Mouse (Mus musculus) kidney, embryonic 15.5 days (tissue): ENCODE results near the gene Car14. TPM values are rescaled to one million over a fixed set of nuclear protein-coding genes. Genes with fewer than 3 reads are reported as not detected.
"Not testable (repeated sequence)": the region's sequence is repeated elsewhere in the genome, so short reads cannot be mapped to it uniquely, and the experiment has no call there.

ENCODE experiments used
- ATAC-seq: fragments of 200-750 bp; cut with Nextera tagmentation; replicated peaks from 2 replicates; pipeline ENCODE4 v1.8.0; 2017; ENCODE audit warnings: moderate TSS enrichment; ENCODE audit not compliant: low FRiP score
- H3K27ac ChIP-seq: fragments of 300-500 bp; sonication (generic); 2 replicates; pipeline ENCODE4 v1.5.1; 2015; ENCODE audit warnings: mild to moderate bottlenecking, inconsistent platforms
- H3K27me3 ChIP-seq: fragments of 300-500 bp; sonication (generic); 2 replicates; pipeline ENCODE4 v1.6.1; 2015; ENCODE audit warnings: inconsistent platforms
- H3K36me3 ChIP-seq: fragments of 300-500 bp; sonication (generic); 2 replicates; pipeline ENCODE4 v1.6.1; 2015; ENCODE audit warnings: inconsistent platforms
- H3K4me1 ChIP-seq: fragments of 300-500 bp; sonication (generic); 2 replicates; pipeline ENCODE4 v1.6.1; 2015; ENCODE audit warnings: inconsistent platforms
- H3K4me2 ChIP-seq: fragments of 300-500 bp; sonication (generic); 2 replicates; pipeline ENCODE4 v1.6.1; 2015; ENCODE audit warnings: moderate library complexity, mild to moderate bottlenecking, inconsistent platforms
- H3K4me3 ChIP-seq: fragments of 300-500 bp; sonication (generic); replicated peaks from 2 replicates; pipeline ENCODE4 v1.5.1; 2015; ENCODE audit warnings: mild to moderate bottlenecking, inconsistent platforms
- H3K9ac ChIP-seq: fragments of 300-500 bp; sonication (generic); 2 replicates; pipeline ENCODE4 v1.6.1; 2015; ENCODE audit warnings: mild to moderate bottlenecking, inconsistent platforms
- H3K9me3 ChIP-seq: fragments of 300-500 bp; sonication (generic); replicated peaks from 2 replicates; pipeline ENCODE4 v1.6.1; 2016; ENCODE audit warnings: inconsistent platforms
- WGBS: fragments of 180-500 bp; shearing (Covaris S2); methylation state at CpG from one replicate; pipeline ENCODE4 v1.1.7; 2015; ENCODE audit warnings: mixed read lengths; 5-methylcytosine and 5-hydroxymethylcytosine counted together
- polyA plus RNA-seq: library from polyadenylated mRNA; unstranded; fragments of >200 nt; fragmentation: Nextera tagmentation; extraction: Ambion mirVana; gene quantifications from 2 replicates; pipeline ENCODE4 v1.2.1, GENCODE M21; 2015

Gene Car14
- polyA plus RNA-seq, 1 experiment from 2014 or later: 22.5 TPM

DNA sequence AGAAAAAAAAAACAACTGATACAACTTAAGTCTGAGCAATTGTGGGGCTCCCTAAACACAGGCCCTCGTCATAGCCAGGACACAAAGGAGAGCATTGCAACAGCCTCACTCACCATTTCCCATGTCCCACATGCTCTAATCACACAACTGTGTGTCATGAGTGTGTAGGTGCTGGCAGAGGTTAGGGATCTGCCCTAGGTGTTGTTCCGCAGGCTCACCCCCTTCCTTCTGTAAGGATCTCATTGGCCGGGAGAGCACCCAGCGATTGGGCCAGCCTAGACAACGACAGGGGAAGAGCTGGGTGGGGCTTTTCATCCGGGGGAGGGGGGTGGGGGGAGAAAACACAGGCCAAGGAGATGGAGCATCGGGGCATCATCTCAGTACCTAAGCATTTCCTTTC, 40.9 kb downstream of the Car14 start:
- Histone ChIP-seq H3K27ac (no peak overlapping the region), H3K27me3 (no peaks in the 10 kb centered on the region), H3K9me3 (no peaks in the 10 kb centered on the region), H3K9ac (no peak overlapping the region), H3K4me2 (no peak overlapping the region), H3K36me3 (peaks cover 58% of the 10 kb centered on the region), H3K4me3 (no peak overlapping the region), H3K4me1 (no peaks in the 10 kb centered on the region)
- 75% methylated on average over 7 of the region's 7 CpGs for WGBS
- no peak for ATAC-seq

DNA sequence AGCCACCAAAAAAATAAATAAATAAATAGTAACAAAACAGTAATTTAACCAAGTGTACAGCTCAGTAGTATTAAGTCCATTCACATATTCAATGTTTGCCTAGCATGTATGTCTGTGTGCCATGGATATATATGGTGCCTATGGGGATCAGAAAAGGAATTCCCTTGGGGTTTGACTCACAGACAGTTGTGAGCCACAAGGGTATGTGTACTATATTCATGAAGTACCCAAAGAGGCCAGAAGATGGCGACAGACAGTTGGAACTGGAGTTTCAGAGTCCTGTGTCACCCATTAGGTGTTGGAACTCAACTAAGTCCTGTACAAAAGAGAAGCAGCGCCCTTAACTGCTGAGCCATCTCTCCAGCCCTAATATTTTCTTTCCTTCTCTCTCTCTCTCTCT, 42.7 kb downstream of the Car14 start:
- no peak for ATAC-seq
- Histone ChIP-seq H3K4me2 (no peak overlapping the region), H3K4me1 (no peaks in the 10 kb centered on the region), H3K9ac (no peak overlapping the region), H3K36me3 (peaks cover 41% of the 10 kb centered on the region), H3K4me3 (no peak overlapping the region), H3K27me3 (no peaks in the 10 kb centered on the region), H3K9me3 (no peaks in the 10 kb centered on the region), H3K27ac (no peak overlapping the region)
- WGBS: 51% methylated on average over 2 of the region's 2 CpGs

DNA sequence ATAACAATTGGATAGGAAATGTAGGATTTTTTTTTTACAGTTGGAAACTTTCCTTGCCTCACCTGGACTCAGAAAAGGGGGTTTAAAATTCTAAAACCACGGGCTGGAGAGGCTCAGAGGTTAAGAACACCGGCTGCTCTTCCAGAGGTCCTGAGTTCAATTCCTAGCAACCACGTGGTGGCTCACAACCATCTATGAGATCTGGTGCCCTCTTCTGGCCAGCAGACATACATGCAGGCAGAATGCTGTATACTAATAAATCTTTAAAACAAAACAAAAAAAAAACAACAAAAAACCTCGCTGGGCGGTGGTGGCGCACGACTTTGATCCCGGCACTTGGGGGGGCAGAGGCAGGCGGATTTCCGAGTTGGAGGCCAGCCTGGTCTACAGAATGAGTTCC, 43.3 kb downstream of the Car14 start:
- no peak for ATAC-seq
- Histone ChIP-seq H3K9ac (no peak overlapping the region), H3K36me3 (peaks cover 35% of the 10 kb centered on the region), H3K27ac (no peak overlapping the region), H3K4me1 (peaks cover 4% of the 10 kb centered on the region; the same call in 1 of the 2 replicates), H3K4me3 (no peak overlapping the region), H3K4me2 (no peak overlapping the region), H3K27me3 (no peaks in the 10 kb centered on the region), H3K9me3 (no peaks in the 10 kb centered on the region)
- 74% methylated on average over 10 of the region's 10 CpGs for WGBS

DNA sequence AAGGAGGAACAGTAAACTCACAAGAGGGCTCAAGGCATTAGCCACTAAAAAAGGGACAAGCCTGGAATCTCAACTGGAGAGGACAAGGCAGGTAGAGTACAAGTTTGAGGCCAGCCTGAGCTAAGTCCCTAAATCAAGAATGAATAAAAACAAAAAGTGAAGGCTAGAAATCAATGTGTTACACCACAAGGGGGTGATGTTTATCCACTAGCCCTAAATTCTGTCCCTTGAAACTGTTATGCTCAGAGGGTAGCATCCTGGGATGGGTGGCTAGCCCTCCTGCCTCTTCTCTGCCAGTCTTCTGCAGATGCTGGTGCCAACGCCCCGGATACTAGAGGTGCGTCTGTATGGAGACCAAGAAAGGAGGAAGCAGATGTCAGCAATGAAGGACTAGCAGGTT, 44.2 kb downstream of the Car14 start:
- peaks cover 30% of the 10 kb centered on the region for H3K36me3 ChIP-seq
- no peaks in the 10 kb centered on the region for H3K27me3 ChIP-seq
- WGBS: 78% methylated on average over 3 of the region's 3 CpGs
- no peak overlapping the region for H3K4me2 ChIP-seq
- H3K4me3 ChIP-seq: no peak overlapping the region
- H3K9me3 ChIP-seq: no peaks in the 10 kb centered on the region
- peaks cover 6% of the 10 kb centered on the region; the same call in 1 of the 2 replicates for H3K4me1 ChIP-seq
- H3K9ac ChIP-seq: no peak overlapping the region
- H3K27ac ChIP-seq: no peak overlapping the region
- no peak for ATAC-seq

DNA sequence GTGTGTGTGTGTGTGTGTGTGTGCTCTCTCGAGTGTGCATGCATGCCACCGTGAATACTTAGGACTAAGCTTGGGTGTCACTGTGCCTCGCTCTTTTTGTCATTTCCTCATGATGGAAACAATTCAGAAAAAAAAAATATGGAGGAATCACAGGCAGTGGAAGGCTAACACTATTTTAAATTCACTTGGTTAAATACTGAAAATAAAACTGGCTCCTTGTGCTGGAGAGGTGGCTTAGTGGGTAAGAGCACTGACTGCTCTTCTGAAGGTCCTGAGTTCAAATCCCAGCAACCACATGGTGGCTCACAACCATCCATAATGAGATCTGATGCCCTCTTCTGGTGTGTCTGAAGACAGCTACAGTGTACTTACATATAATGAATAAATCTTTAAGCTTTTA, 46.2 kb downstream of the Car14 start:
- not testable (repeated sequence) for H3K4me3 ChIP-seq, H3K4me2 ChIP-seq, ATAC-seq, H3K27me3 ChIP-seq, H3K9me3 ChIP-seq, H3K27ac ChIP-seq, H3K9ac ChIP-seq
- 85% methylated on average over 3 of the region's 3 CpGs for WGBS
- peaks cover 20% of the 10 kb centered on the region for H3K36me3 ChIP-seq
- H3K4me1 ChIP-seq: peaks cover 14% of the 10 kb centered on the region

DNA sequence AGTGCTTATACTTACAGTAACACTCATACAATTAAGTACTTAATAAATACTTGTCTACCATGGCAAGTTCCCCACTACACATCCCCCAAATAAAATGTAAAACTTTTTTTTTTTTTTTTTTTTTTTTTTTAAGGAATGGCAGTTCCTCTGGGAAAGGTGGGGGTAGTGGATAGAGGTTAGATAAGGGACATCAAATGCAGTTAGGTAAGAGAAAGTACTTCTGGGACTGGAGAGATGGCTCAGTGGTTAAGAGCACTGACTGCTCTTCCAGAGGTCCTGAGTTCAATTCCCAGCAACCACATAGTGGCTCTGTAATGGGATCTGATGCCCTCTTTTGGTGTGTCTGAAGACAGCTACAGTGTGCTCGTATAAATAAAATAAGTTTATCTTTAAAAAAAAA, 47.4 kb downstream of the Car14 start:
- H3K4me3 ChIP-seq, H3K4me2 ChIP-seq, H3K9me3 ChIP-seq, H3K27me3 ChIP-seq, H3K27ac ChIP-seq, H3K9ac ChIP-seq, ATAC-seq: not testable (repeated sequence)
- WGBS: 84% methylated on average over 1 of the region's 1 CpGs
- peaks cover 25% of the 10 kb centered on the region for H3K36me3 ChIP-seq
- H3K4me1 ChIP-seq: peaks cover 14% of the 10 kb centered on the region

DNA sequence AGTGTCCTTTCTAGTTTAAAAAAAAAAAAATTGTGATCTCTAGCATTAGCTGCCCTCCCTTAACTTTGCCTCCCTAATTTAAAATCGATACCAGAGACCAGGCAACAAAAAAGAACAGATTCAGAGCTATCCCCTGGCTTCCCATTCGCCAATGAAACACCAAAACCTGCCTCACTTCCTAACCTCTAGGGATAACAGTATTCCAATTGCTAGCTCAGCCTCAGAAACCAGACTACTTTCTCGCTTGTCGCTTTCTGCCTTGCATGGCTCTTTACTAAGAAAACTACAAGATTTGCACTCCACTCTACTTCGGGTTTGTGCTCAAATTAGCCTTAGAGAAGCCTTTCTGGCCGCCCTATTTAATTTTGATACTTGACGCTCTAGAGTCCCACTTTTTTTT, 48.4 kb downstream of the Car14 start:
- Histone ChIP-seq H3K4me1 (peaks cover 14% of the 10 kb centered on the region), H3K9me3 (no peaks in the 10 kb centered on the region), H3K27me3 (no peaks in the 10 kb centered on the region), H3K4me2 (peak overlapping the region; percentile 64), H3K27ac (peak overlapping the region; percentile 88), H3K36me3 (peaks cover 28% of the 10 kb centered on the region), H3K9ac (peak overlapping the region; percentile 79), H3K4me3 (peak overlapping the region; percentile 86)
- peak; percentile 7; the same call in 1 of the 2 replicates for ATAC-seq
- 25% methylated on average over 7 of the region's 7 CpGs for WGBS

DNA sequence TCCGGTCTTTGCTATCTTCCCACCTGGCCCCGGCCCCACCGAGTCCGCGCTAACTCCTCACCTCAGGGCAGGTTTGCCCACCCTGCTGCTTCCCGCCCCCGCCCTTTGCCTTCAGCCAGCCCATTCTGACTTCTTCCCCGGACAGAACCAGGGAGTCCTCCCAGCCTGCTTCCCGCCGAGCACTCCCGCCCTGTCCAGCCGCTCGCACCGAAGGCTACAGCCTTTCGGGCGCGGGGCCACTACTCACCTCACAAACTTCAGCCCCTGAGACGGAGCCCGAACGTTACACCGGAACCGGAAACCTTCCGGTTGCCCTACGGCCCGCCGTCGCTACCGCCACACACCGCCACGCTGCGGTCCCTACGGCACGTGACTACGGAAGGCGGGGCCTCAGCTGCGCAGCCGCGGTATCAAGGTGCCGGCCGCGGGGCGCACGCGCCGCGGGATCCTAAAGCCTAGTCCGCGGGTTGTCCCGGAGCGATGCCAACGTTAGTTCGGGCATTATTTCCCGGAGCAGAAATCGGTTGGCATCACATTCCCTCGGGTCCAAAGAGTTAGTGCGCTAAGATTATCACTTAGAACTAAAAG, 48.9 kb downstream of the Car14 start, which contains the start of gene Prpf3:
Prpf3 (minus strand) TSS at position 384 of the 588 bp plus-strand sequence.
- Histone ChIP-seq H3K9ac (peak within 1 kb of the TSS; percentile 79), H3K27ac (peak within 1 kb of the TSS; percentile 88), H3K27me3 (no peaks in the 10 kb centered on the region), H3K9me3 (no peaks in the 10 kb centered on the region), H3K4me3 (peak within 1 kb of the TSS; percentile 86), H3K36me3 (peaks cover 33% of the 10 kb centered on the region), H3K4me2 (peak within 1 kb of the TSS; percentile 64), H3K4me1 (peaks cover 14% of the 10 kb centered on the region)
- WGBS: under 1% methylated on average over 56 of the region's 56 CpGs
- ATAC-seq: peak; percentile 99

DNA sequence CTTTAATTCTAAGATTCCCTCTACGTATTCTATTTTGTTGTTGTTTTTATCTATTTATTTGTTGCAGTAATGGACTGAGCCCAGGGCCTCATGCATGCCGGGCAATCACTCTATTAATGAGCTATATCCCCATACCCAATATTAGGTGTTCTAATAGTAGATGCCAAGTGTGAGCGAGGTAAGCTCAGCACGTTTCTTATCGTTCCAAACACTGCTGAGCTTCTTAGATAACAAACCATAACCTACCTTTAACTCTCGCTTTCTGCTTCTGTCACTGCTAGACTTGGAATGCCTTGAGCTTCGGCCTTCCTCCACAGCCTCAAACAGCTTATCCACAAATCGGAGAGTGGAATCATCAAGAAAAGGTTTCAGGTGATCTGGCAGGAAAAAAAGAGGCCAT, 53.2 kb downstream of the Car14 start:
- Histone ChIP-seq H3K4me3 (no peak overlapping the region), H3K27ac (no peak overlapping the region), H3K4me2 (no peak overlapping the region), H3K36me3 (peaks cover 75% of the 10 kb centered on the region), H3K9ac (no peak overlapping the region), H3K27me3 (no peaks in the 10 kb centered on the region), H3K4me1 (peaks cover 11% of the 10 kb centered on the region), H3K9me3 (no peaks in the 10 kb centered on the region)
- 91% methylated on average over 8 of the region's 8 CpGs for WGBS
- ATAC-seq: no peak

DNA sequence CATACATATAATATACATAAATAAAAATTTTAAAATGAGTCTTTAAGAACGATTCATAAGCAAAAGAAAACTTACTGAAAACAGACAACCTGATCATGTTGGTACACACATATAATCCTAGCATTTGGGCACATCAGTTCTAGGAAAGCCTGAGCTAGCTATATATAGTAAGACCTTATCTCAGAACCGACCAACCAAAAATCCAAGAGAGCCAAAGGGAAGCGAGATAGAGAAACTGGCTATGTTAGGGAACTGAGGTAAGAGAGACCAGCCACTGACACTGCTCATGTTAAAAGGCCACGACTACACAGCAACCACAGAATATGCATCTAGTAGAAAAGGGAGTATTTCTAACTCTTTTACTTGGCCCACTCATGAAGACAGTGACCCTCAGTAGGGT, 53.9 kb downstream of the Car14 start:
- ATAC-seq: no peak
- Histone ChIP-seq H3K4me2 (no peak overlapping the region), H3K27me3 (no peaks in the 10 kb centered on the region), H3K27ac (no peak overlapping the region), H3K4me1 (peaks cover 8% of the 10 kb centered on the region), H3K4me3 (no peak overlapping the region), H3K9ac (no peak overlapping the region), H3K36me3 (peaks cover 82% of the 10 kb centered on the region), H3K9me3 (no peaks in the 10 kb centered on the region)
- 78% methylated on average over 4 of the region's 4 CpGs for WGBS

Other genes starting within 250 kb of the Car14 start
- gene Mcl1, start 245.9 kb downstream of the Car14 start, polyA plus RNA-seq: 51.2 and 54.4 TPM in 2 replicates
- 4.0 and 6.3 TPM in 2 replicates for gene Adamtsl4, start 216.8 kb downstream of the Car14 start, polyA plus RNA-seq
- 177 and 231 TPM in 2 replicates for gene Ecm1, start 165.1 kb downstream of the Car14 start, polyA plus RNA-seq
- 47.3 and 58.4 TPM in 2 replicates for gene Tars2, start 144.5 kb downstream of the Car14 start, polyA plus RNA-seq
- gene Rprd2, start 85.8 kb downstream of the Car14 start, polyA plus RNA-seq: 22.4 and 23.9 TPM in 2 replicates
- gene Prpf3, start 48.8 kb downstream of the Car14 start, polyA plus RNA-seq: 49.7 and 52.3 TPM in 2 replicates
- gene Mrps21, start 33.2 kb downstream of the Car14 start, polyA plus RNA-seq: 404 and 412 TPM in 2 replicates
- gene Ciart, start 22.4 kb downstream of the Car14 start, polyA plus RNA-seq: 5.9 and 6.6 TPM in 2 replicates
- gene BC028528, start 12.7 kb downstream of the Car14 start, polyA plus RNA-seq: 38.0 and 42.3 TPM in 2 replicates
- 37.4 and 40.8 TPM in 2 replicates for gene Aph1a, start 10.7 kb downstream of the Car14 start, polyA plus RNA-seq
- gene Anp32e, start 24.6 kb upstream of the Car14 start, polyA plus RNA-seq: 247 and 264 TPM in 2 replicates
- gene Plekho1, start 91.3 kb upstream of the Car14 start, polyA plus RNA-seq: 43.5 and 44.2 TPM in 2 replicates
- 39.0 and 39.1 TPM in 2 replicates for gene Vps45, start 153.8 kb upstream of the Car14 start, polyA plus RNA-seq
- 21.0 and 22.0 TPM in 2 replicates for gene Otud7b, start 199.8 kb upstream of the Car14 start, polyA plus RNA-seq